Mouse (Mus musculus): Measurements from ENCODE around the gene Tm9sf2. TPM values are rescaled to one million over a fixed set of nuclear protein-coding genes. Genes with fewer than 3 reads are reported as not detected.
"Not testable (repeated sequence)": the region's sequence is repeated elsewhere in the genome, so short reads cannot be mapped to it uniquely, and the experiment has no call there.

Gene Tm9sf2
- total and polyA plus RNA-seq, 3 experiments, result 76.0 to 162 (median 131) TPM

GRCm38 (mm10) chr14:122083499-122083898, 23.3 kb upstream of the Tm9sf2 start:
- peaks cover 3% of the 10 kb centered on the region for H3K9me3 ChIP-seq (replicated peaks)
- H3K36me3 ChIP-seq (replicated peaks), result no peaks in the 10 kb centered on the region
- no peak overlapping the region for H3K4me3 ChIP-seq (ENCODE audit: low read depth, low read length)
- no peak for DNase-seq (ENCODE audit: low spot score)
- no peak for ATAC-seq (ENCODE audit: extremely low read depth, insufficient number of reproducible peaks, low FRiP score, poor library complexity, severe bottlenecking)
- no peak for TF ChIP-seq GATA2 (IDR thresholded peaks at IDR 0.05; ENCODE audit: borderline replicate concordance, low read depth, low read length)
- TF ChIP-seq POLR2AphosphoS5 (IDR thresholded peaks at IDR 0.05; ENCODE audit: insufficient replicate concordance, low read depth, low read length), result no peak
- no peak for TF ChIP-seq CTCF (IDR thresholded peaks at IDR 0.05; ENCODE audit: low read depth, low read length)
- TF ChIP-seq TAL1 (conservative IDR thresholded peaks at IDR 0.05; ENCODE audit: low read depth, low read length), result no peak
- no peak for TF ChIP-seq GATA1 (IDR thresholded peaks at IDR 0.05; ENCODE audit: borderline replicate concordance, low read length)
- peaks cover 6% of the 10 kb centered on the region for H3K4me1 ChIP-seq (ENCODE audit: insufficient read depth, low read depth, low read length)
- peaks cover 24% of the 10 kb centered on the region for H3K27me3 ChIP-seq (ENCODE audit: insufficient read depth, low read length)

- no peaks in the 10 kb centered on the region for H3K36me3 ChIP-seq (replicated peaks)
- no peak overlapping the region for H3K4me3 ChIP-seq (ENCODE audit: low read depth, low read length)
- no peak for ATAC-seq (ENCODE audit: extremely low read depth, insufficient number of reproducible peaks, low FRiP score, poor library complexity, severe bottlenecking)
- no peak for DNase-seq (ENCODE audit: low spot score)
- no peak for TF ChIP-seq GATA1 (IDR thresholded peaks at IDR 0.05; ENCODE audit: borderline replicate concordance, low read length)
- no peak for TF ChIP-seq POLR2AphosphoS5 (IDR thresholded peaks at IDR 0.05; ENCODE audit: insufficient replicate concordance, low read depth, low read length)
- TF ChIP-seq GATA2 (IDR thresholded peaks at IDR 0.05; ENCODE audit: borderline replicate concordance, low read depth, low read length), result no peak
- peaks cover 39% of the 10 kb centered on the region for H3K27me3 ChIP-seq (ENCODE audit: insufficient read depth, low read length)
- H3K9me3 ChIP-seq (replicated peaks), result peaks cover 3% of the 10 kb centered on the region
- peaks cover 4% of the 10 kb centered on the region; the same call in 1 of the 2 replicates for H3K4me1 ChIP-seq (ENCODE audit: insufficient read depth, low read depth, low read length)
Observed at GRCm38 (mm10) chr14:122087956-122088355, 18.9 kb upstream of the Tm9sf2 start.

- ATAC-seq (ENCODE audit: extremely low read depth, insufficient number of reproducible peaks, low FRiP score, poor library complexity, severe bottlenecking) (peak; percentile 15; the same call in 1 of the 2 replicates), DNase-seq (ENCODE audit: low spot score) (no peak)
- H3K4me3 ChIP-seq (ENCODE audit: low read depth, low read length), result no peak overlapping the region
- peaks cover 4% of the 10 kb centered on the region; the same call in 1 of the 2 replicates for H3K4me1 ChIP-seq (ENCODE audit: insufficient read depth, low read depth, low read length)
- no peaks in the 10 kb centered on the region for H3K36me3 ChIP-seq (replicated peaks)
- H3K9me3 ChIP-seq (replicated peaks), result peaks cover 5% of the 10 kb centered on the region
- peaks cover 40% of the 10 kb centered on the region for H3K27me3 ChIP-seq (ENCODE audit: insufficient read depth, low read length)
- no peak for TF ChIP-seq CTCF (IDR thresholded peaks at IDR 0.05; ENCODE audit: low read depth, low read length)
- TF ChIP-seq GATA2 (IDR thresholded peaks at IDR 0.05; ENCODE audit: borderline replicate concordance, low read depth, low read length), result no peak
Observed at GRCm38 (mm10) chr14:122092363-122092762, 14.5 kb upstream of the Tm9sf2 start.

- ATAC-seq (ENCODE audit: extremely low read depth, insufficient number of reproducible peaks, low FRiP score, poor library complexity, severe bottlenecking) (no peak), DNase-seq (ENCODE audit: low spot score) (no peak)
- Histone ChIP-seq H3K4me1 (ENCODE audit: insufficient read depth, low read depth, low read length) (peaks cover 4% of the 10 kb centered on the region; the same call in 1 of the 2 replicates), H3K4me3 (ENCODE audit: low read depth, low read length) (no peak overlapping the region), H3K36me3 (replicated peaks) (no peaks in the 10 kb centered on the region), H3K9me3 (replicated peaks) (peaks cover 5% of the 10 kb centered on the region; the same call in 1 of the 2 replicates), H3K27me3 (ENCODE audit: insufficient read depth, low read length) (peaks cover 22% of the 10 kb centered on the region)
- TF ChIP-seq CTCF (IDR thresholded peaks at IDR 0.05; ENCODE audit: low read depth, low read length) (no peak), GATA2 (IDR thresholded peaks at IDR 0.05; ENCODE audit: borderline replicate concordance, low read depth, low read length) (no peak), POLR2AphosphoS5 (IDR thresholded peaks at IDR 0.05; ENCODE audit: insufficient replicate concordance, low read depth, low read length) (no peak), GATA1 (IDR thresholded peaks at IDR 0.05; ENCODE audit: borderline replicate concordance, low read length) (no peak), TAL1 (conservative IDR thresholded peaks at IDR 0.05; ENCODE audit: low read depth, low read length) (no peak)
Observed at GRCm38 (mm10) chr14:122096331-122096730, 10.5 kb upstream of the Tm9sf2 start.

GRCm38 (mm10) chr14:122099584-122099983, 7.3 kb upstream of the Tm9sf2 start:
- Histone ChIP-seq H3K4me3 (ENCODE audit: low read depth, low read length) (no peak overlapping the region), H3K27me3 (ENCODE audit: insufficient read depth, low read length) (peaks cover 2% of the 10 kb centered on the region), H3K9me3 (replicated peaks) (peaks cover 5% of the 10 kb centered on the region), H3K4me1 (ENCODE audit: insufficient read depth, low read depth, low read length) (peaks cover 9% of the 10 kb centered on the region; the same call in 1 of the 2 replicates), H3K36me3 (replicated peaks) (no peaks in the 10 kb centered on the region)
- no peak for DNase-seq (ENCODE audit: low spot score)
- no peak for TF ChIP-seq GATA2 (IDR thresholded peaks at IDR 0.05; ENCODE audit: borderline replicate concordance, low read depth, low read length)
- no peak for TF ChIP-seq TAL1 (conservative IDR thresholded peaks at IDR 0.05; ENCODE audit: low read depth, low read length)
- no peak for TF ChIP-seq GATA1 (IDR thresholded peaks at IDR 0.05; ENCODE audit: borderline replicate concordance, low read length)
- TF ChIP-seq POLR2AphosphoS5 (IDR thresholded peaks at IDR 0.05; ENCODE audit: insufficient replicate concordance, low read depth, low read length), result no peak
- no peak for TF ChIP-seq CTCF (IDR thresholded peaks at IDR 0.05; ENCODE audit: low read depth, low read length)
- no peak for ATAC-seq (ENCODE audit: extremely low read depth, insufficient number of reproducible peaks, low FRiP score, poor library complexity, severe bottlenecking)

GRCm38 (mm10) chr14:122101890-122102289, 4.9 kb upstream of the Tm9sf2 start:
- peaks cover 24% of the 10 kb centered on the region for H3K4me1 ChIP-seq (ENCODE audit: insufficient read depth, low read depth, low read length)
- not testable (repeated sequence) for DNase-seq (ENCODE audit: low spot score); H3K4me3 ChIP-seq (ENCODE audit: low read depth, low read length); ATAC-seq (ENCODE audit: extremely low read depth, insufficient number of reproducible peaks, low FRiP score, poor library complexity, severe bottlenecking); H3K9me3 ChIP-seq (replicated peaks); H3K27me3 ChIP-seq (ENCODE audit: insufficient read depth, low read length); H3K36me3 ChIP-seq (replicated peaks)

GRCm38 (mm10) chr14:122104881-122105280, 2.0 kb upstream of the Tm9sf2 start:
- DNase-seq (ENCODE audit: low spot score), result peak; percentile 96
- TF ChIP-seq POLR2AphosphoS5 (IDR thresholded peaks at IDR 0.05; ENCODE audit: insufficient replicate concordance, low read depth, low read length), result no peak
- no peak for TF ChIP-seq GATA1 (IDR thresholded peaks at IDR 0.05; ENCODE audit: borderline replicate concordance, low read length)
- TF ChIP-seq GATA2 (IDR thresholded peaks at IDR 0.05; ENCODE audit: borderline replicate concordance, low read depth, low read length), result no peak
- H3K36me3 ChIP-seq (replicated peaks), result peaks cover 15% of the 10 kb centered on the region
- H3K27me3 ChIP-seq (ENCODE audit: insufficient read depth, low read length), result peaks cover 2% of the 10 kb centered on the region; the same call in 1 of the 2 replicates
- H3K4me3 ChIP-seq (ENCODE audit: low read depth, low read length), result peak overlapping the region; percentile 71
- peak; percentile 90 for ATAC-seq (ENCODE audit: extremely low read depth, insufficient number of reproducible peaks, low FRiP score, poor library complexity, severe bottlenecking)
- no peaks in the 10 kb centered on the region; the same call in 1 of the 2 replicates for H3K9me3 ChIP-seq (replicated peaks)
- H3K4me1 ChIP-seq (ENCODE audit: insufficient read depth, low read depth, low read length), result peaks cover 40% of the 10 kb centered on the region
